In the genomic region with DNA sequence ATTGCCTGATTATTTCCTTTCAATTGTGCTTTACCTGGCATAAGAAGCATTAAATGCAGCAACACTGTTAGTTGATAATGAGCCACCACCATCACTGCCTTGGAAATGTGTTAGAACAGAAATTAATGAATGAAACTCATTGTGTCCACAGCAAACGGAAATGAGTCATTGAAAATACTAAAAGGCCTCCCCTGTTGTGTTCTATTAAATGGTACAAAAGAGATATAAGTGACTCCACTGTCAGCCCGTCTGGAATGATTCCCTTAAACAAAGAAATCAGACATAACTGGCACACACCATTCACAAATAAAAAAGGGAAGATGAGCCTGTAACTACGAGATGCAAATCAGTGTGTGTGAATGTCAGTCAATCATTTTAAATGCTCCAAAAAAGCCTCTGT, we compare ENCODE assay signal across 27 mouse cellular contexts.
"Had no signal": no experiment of that assay in that cellular context is flagged by ENCODE, and none has a peak within 500 bp of the region (broad histone marks: within the 10 kb centered on the region; RNA-seq: fewer than 3 reads in every experiment).

No protein-coding gene starts in this region.

- H3K9me3 ChIP-seq: heart, embryonic 13.5 days; heart, embryonic 15.5 days; hindbrain, embryonic 10.5 days; hindbrain, embryonic 12.5 days; intestine, embryonic 15.5 days; kidney, embryonic 15.5 days; limb, embryonic 13.5 days; limb, embryonic 15.5 days had no signal

- H3K4me2 ChIP-seq: heart, embryonic 11.5 days; heart, embryonic 13.5 days; heart, embryonic 15.5 days; hindbrain, embryonic 12.5 days; hindbrain, embryonic 14.5 days; intestine, embryonic 15.5 days; kidney, embryonic 15.5 days; limb, embryonic 13.5 days; limb, embryonic 15.5 days; liver, embryonic 12.5 days had no signal

- H3K36me3 ChIP-seq: heart, embryonic 13.5 days; heart, embryonic 15.5 days; hindbrain, embryonic 10.5 days; hindbrain, embryonic 12.5 days; intestine, embryonic 15.5 days; kidney, embryonic 15.5 days; limb, embryonic 13.5 days; limb, embryonic 15.5 days; liver, embryonic 12.5 days had no signal

- H3K27me3 ChIP-seq: heart, embryonic 13.5 days; heart, embryonic 15.5 days; hindbrain, embryonic 12.5 days; intestine, embryonic 15.5 days; kidney, embryonic 15.5 days; limb, embryonic 13.5 days; limb, embryonic 15.5 days; liver, embryonic 12.5 days had no signal

- H3K4me3 ChIP-seq: heart, adult 2 months; heart, embryonic 13.5 days; heart, embryonic 15.5 days; hindbrain, embryonic 10.5 days; hindbrain, embryonic 12.5 days; intestine, embryonic 15.5 days; kidney, embryonic 15.5 days; limb, embryonic 13.5 days; limb, embryonic 15.5 days; liver, embryonic 12.5 days had no signal

- ATAC-seq: hindbrain, embryonic 16.5 days; inflammation-experienced regulatory T-cells, adult 6 months; intestine, embryonic 15.5 days; intestine, postnatal 0 days; liver, embryonic 12.5 days had no signal

- H3K4me1 ChIP-seq: heart, embryonic 13.5 days; heart, embryonic 15.5 days; hindbrain, embryonic 10.5 days; hindbrain, embryonic 12.5 days; intestine, embryonic 15.5 days; kidney, embryonic 15.5 days; limb, embryonic 15.5 days; liver, embryonic 12.5 days had no signal

- DNase-seq: gastrocnemius, postnatal 14 days; gastrocnemius, postnatal 36 days; heart, adult 11 months; heart, adult 2 months; heart, postnatal 4 days; kidney, adult 18-20 months; kidney, adult 8-10 months; kidney, postnatal 14 days; kidney, postnatal 36 days; layer of hippocampus, adult 9-11 months; layer of hippocampus, postnatal 36 days; left cerebral cortex, postnatal 4 days had no signal

- H3K9ac ChIP-seq: heart, embryonic 13.5 days; heart, embryonic 15.5 days; hindbrain, embryonic 12.5 days; hindbrain, embryonic 14.5 days; intestine, embryonic 15.5 days; kidney, embryonic 15.5 days; limb, embryonic 13.5 days; limb, embryonic 15.5 days; liver, embryonic 12.5 days had no signal

- H3K27ac ChIP-seq: heart, adult 2 months; heart, embryonic 13.5 days; heart, embryonic 15.5 days; hindbrain, embryonic 10.5 days; hindbrain, embryonic 12.5 days; hindbrain, embryonic 14.5 days; intestine, embryonic 15.5 days; kidney, embryonic 15.5 days; kidney, postnatal 0 days; limb, embryonic 13.5 days; limb, embryonic 15.5 days; liver, embryonic 12.5 days had no signal
